Mouse (Mus musculus): ENCODE measurements around the gene Abcc6. TPM values are rescaled to one million over a fixed set of nuclear protein-coding genes. Genes with fewer than 3 reads are reported as not detected.

The Abcc6 gene
- polyA plus RNA-seq, 1 experiment from 2014 or later = 6.1 TPM

DNA sequence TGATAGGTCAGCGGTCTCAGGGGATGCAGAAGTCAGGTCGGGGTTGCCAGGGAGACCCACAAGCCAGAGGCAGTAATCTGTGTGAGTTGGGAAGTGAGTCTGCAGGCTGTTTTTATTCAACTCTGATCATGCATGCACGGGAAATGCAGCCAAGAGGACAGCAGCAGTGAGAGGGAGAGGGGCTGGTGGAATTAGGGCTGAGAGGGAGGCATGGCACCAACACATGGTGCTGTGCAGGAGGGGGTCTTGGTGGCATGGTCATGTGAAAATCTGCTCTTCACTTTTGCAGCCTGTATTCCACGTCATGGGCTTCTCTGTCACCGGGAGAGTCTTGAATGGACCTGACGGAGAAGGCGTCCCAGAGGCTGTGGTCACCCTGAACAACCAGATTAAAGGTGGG, 19.9 kb upstream of the Abcc6 start:
- WGBS = 93% methylated on average over 7 of the region's 7 CpGs
- Histone ChIP-seq H3K4me3 (ENCODE audit: low read length) (no peak overlapping the region), H3K27ac (ENCODE audit: low read length) (no peak overlapping the region), H3K27me3 (replicated peaks; ENCODE audit: control insufficient read depth, insufficient read depth, low read length) (no peaks in the 10 kb centered on the region), H3K36me3 (ENCODE audit: control insufficient read depth, insufficient read depth, low read length) (peaks cover 30% of the 10 kb centered on the region), H3K4me1 (ENCODE audit: control insufficient read depth, insufficient read depth, low read length) (no peaks in the 10 kb centered on the region), H3K9me3 (ENCODE audit: control insufficient read depth, low read length) (no peaks in the 10 kb centered on the region), H3K4me2 (ENCODE audit: low read depth, low read length) (no peak overlapping the region), H3K9ac (ENCODE audit: low read depth, low read length) (no peak overlapping the region)
- no peak for ATAC-seq

GRCm38 (mm10) chr7:46047873-46048562, 17.9 kb upstream of the Abcc6 start:
- Histone ChIP-seq H3K9me3 (ENCODE audit: control insufficient read depth, low read length) (no peaks in the 10 kb centered on the region), H3K4me2 (ENCODE audit: low read depth, low read length) (no peak overlapping the region), H3K4me1 (ENCODE audit: control insufficient read depth, insufficient read depth, low read length) (no peaks in the 10 kb centered on the region), H3K9ac (ENCODE audit: low read depth, low read length) (no peak overlapping the region), H3K4me3 (ENCODE audit: low read length) (no peak overlapping the region), H3K27me3 (replicated peaks; ENCODE audit: control insufficient read depth, insufficient read depth, low read length) (no peaks in the 10 kb centered on the region), H3K36me3 (ENCODE audit: control insufficient read depth, insufficient read depth, low read length) (peaks cover 28% of the 10 kb centered on the region), H3K27ac (ENCODE audit: low read length) (peak overlapping the region; percentile 75)
- WGBS = 71% methylated on average over 13 of the region's 13 CpGs
- peak; percentile 97 for ATAC-seq

DNA sequence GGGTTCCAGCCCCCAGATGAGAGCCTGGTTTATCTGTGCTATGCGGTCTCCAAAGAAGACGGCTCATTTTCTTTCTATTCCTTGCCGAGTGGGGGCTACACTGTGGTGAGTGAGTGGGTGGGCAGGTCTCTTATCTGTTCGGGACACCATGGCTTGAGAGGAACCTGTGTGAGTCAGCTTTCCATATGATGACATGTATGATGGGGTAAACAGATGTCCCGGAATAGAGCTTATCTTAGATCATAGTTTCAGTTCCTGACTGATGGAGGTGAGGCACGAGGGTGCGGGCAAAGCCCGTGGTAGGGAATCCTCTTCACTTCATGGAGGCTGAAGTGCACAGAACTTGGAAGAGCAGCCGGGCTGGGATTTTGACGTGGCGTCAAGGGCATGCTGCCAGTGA, 15.8 kb upstream of the Abcc6 start:
- peaks cover 29% of the 10 kb centered on the region for H3K36me3 ChIP-seq (ENCODE audit: control insufficient read depth, insufficient read depth, low read length)
- no peaks in the 10 kb centered on the region for H3K9me3 ChIP-seq (ENCODE audit: control insufficient read depth, low read length)
- WGBS = 94% methylated on average over 11 of the region's 11 CpGs
- no peaks in the 10 kb centered on the region for H3K27me3 ChIP-seq (replicated peaks; ENCODE audit: control insufficient read depth, insufficient read depth, low read length)
- no peak overlapping the region for H3K27ac ChIP-seq (ENCODE audit: low read length)
- H3K9ac ChIP-seq (ENCODE audit: low read depth, low read length) = no peak overlapping the region
- no peak for ATAC-seq
- H3K4me3 ChIP-seq (ENCODE audit: low read length) = no peak overlapping the region
- H3K4me1 ChIP-seq (ENCODE audit: control insufficient read depth, insufficient read depth, low read length) = no peaks in the 10 kb centered on the region
- H3K4me2 ChIP-seq (ENCODE audit: low read depth, low read length) = no peak overlapping the region

- Histone ChIP-seq H3K9me3 (ENCODE audit: control insufficient read depth, low read length) (no peaks in the 10 kb centered on the region), H3K9ac (ENCODE audit: low read depth, low read length) (no peak overlapping the region), H3K4me1 (ENCODE audit: control insufficient read depth, insufficient read depth, low read length) (peaks cover 6% of the 10 kb centered on the region), H3K36me3 (ENCODE audit: control insufficient read depth, insufficient read depth, low read length) (peaks cover 29% of the 10 kb centered on the region), H3K4me3 (ENCODE audit: low read length) (no peak overlapping the region), H3K27me3 (replicated peaks; ENCODE audit: control insufficient read depth, insufficient read depth, low read length) (no peaks in the 10 kb centered on the region), H3K27ac (ENCODE audit: low read length) (no peak overlapping the region), H3K4me2 (ENCODE audit: low read depth, low read length) (no peak overlapping the region)
- ATAC-seq = no peak
- WGBS = 85% methylated on average over 10 of the region's 10 CpGs
These were observed 14.0 kb upstream of the Abcc6 start for GRCm38 (mm10) chr7:46044106-46044505.

DNA sequence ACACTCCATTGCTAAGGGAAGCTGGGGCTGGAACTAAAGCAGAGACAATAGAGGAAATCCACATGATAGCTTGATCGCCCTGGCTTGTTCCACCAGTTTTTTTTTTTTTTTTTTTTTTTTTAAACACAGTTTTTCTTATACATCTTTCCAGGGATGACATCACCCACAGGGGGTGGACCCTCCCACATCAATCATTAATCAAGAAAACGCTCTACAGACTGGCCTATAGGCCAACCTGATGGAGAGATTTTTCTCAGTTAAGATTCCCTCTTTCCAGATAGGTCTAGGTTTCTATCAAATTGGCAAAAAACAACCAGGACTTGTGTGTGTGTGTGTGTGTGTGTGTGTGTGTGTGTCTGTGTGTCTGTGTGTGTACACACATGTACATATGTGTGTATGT, 9.8 kb upstream of the Abcc6 start:
- peak overlapping the region; percentile 48 for H3K9ac ChIP-seq (ENCODE audit: low read depth, low read length)
- H3K4me2 ChIP-seq (ENCODE audit: low read depth, low read length) = 0 out of 2 replicates have a peak overlapping the region, but pooled peaks have one; percentile 19
- H3K9me3 ChIP-seq (ENCODE audit: control insufficient read depth, low read length) = no peaks in the 10 kb centered on the region
- peaks cover 23% of the 10 kb centered on the region for H3K4me1 ChIP-seq (ENCODE audit: control insufficient read depth, insufficient read depth, low read length)
- H3K27me3 ChIP-seq (replicated peaks; ENCODE audit: control insufficient read depth, insufficient read depth, low read length) = no peaks in the 10 kb centered on the region
- peak overlapping the region; percentile 72 for H3K27ac ChIP-seq (ENCODE audit: low read length)
- WGBS = 53% methylated on average over 2 of the region's 2 CpGs
- ATAC-seq = peak; percentile 57
- H3K4me3 ChIP-seq (ENCODE audit: low read length) = no peak overlapping the region
- peaks cover 12% of the 10 kb centered on the region for H3K36me3 ChIP-seq (ENCODE audit: control insufficient read depth, insufficient read depth, low read length)

- Histone ChIP-seq H3K36me3 (ENCODE audit: control insufficient read depth, insufficient read depth, low read length) (peaks cover 7% of the 10 kb centered on the region), H3K27ac (ENCODE audit: low read length) (peak overlapping the region; percentile 79), H3K27me3 (replicated peaks; ENCODE audit: control insufficient read depth, insufficient read depth, low read length) (no peaks in the 10 kb centered on the region), H3K4me1 (ENCODE audit: control insufficient read depth, insufficient read depth, low read length) (peaks cover 36% of the 10 kb centered on the region), H3K4me3 (ENCODE audit: low read length) (no peak overlapping the region), H3K4me2 (ENCODE audit: low read depth, low read length) (peak overlapping the region; percentile 44), H3K9me3 (ENCODE audit: control insufficient read depth, low read length) (no peaks in the 10 kb centered on the region), H3K9ac (ENCODE audit: low read depth, low read length) (peak overlapping the region; percentile 46; the same call in 1 of the 2 replicates)
- WGBS = 58% methylated on average over 6 of the region's 6 CpGs
- peak; percentile 67 for ATAC-seq
These were observed 7.3 kb upstream of the Abcc6 start for GRCm38 (mm10) chr7:46037433-46037832.

DNA sequence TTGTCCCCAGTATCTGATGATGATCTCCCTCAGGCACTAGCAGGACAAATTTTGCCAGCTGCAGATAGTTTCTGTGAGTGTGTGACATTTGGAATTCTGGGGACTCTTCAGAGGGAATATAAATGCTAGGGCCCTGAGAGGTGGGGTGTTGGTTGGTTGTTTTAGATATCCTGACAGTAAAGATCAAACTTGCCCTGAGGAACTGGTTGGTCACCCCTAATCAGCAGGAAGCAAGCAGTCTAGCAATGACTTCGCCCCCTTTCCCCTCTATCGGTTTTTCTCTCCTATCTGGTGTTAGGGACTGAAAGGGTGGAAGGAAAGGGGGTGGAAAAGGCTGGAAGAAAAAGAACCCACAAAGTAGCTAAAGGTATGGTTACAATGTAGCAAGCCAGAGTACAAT, 5.4 kb upstream of the Abcc6 start:
- H3K27me3 ChIP-seq (replicated peaks; ENCODE audit: control insufficient read depth, insufficient read depth, low read length) = no peaks in the 10 kb centered on the region
- H3K27ac ChIP-seq (ENCODE audit: low read length) = peak overlapping the region; percentile 47; the same call in 1 of the 2 replicates
- H3K9ac ChIP-seq (ENCODE audit: low read depth, low read length) = peak overlapping the region; percentile 17; the same call in 1 of the 2 replicates
- peak overlapping the region; percentile 94 for H3K4me3 ChIP-seq (ENCODE audit: low read length)
- H3K36me3 ChIP-seq (ENCODE audit: control insufficient read depth, insufficient read depth, low read length) = 0 out of 2 replicates have a peak, but pooled peaks cover 3% of the 10 kb centered on the region
- peak overlapping the region; percentile 83 for H3K4me2 ChIP-seq (ENCODE audit: low read depth, low read length)
- WGBS = 66% methylated on average over 2 of the region's 2 CpGs
- no peaks in the 10 kb centered on the region for H3K9me3 ChIP-seq (ENCODE audit: control insufficient read depth, low read length)
- no peak for ATAC-seq
- H3K4me1 ChIP-seq (ENCODE audit: control insufficient read depth, insufficient read depth, low read length) = peaks cover 47% of the 10 kb centered on the region

GRCm38 (mm10) chr7:46034991-46035390, 4.9 kb upstream of the Abcc6 start:
- peak overlapping the region; percentile 72; the same call in 1 of the 2 replicates for H3K27ac ChIP-seq (ENCODE audit: low read length)
- no peak for ATAC-seq
- no peaks in the 10 kb centered on the region for H3K27me3 ChIP-seq (replicated peaks; ENCODE audit: control insufficient read depth, insufficient read depth, low read length)
- H3K9ac ChIP-seq (ENCODE audit: low read depth, low read length) = peak overlapping the region; percentile 93
- H3K4me1 ChIP-seq (ENCODE audit: control insufficient read depth, insufficient read depth, low read length) = peaks cover 47% of the 10 kb centered on the region
- H3K9me3 ChIP-seq (ENCODE audit: control insufficient read depth, low read length) = no peaks in the 10 kb centered on the region
- H3K36me3 ChIP-seq (ENCODE audit: control insufficient read depth, insufficient read depth, low read length) = 0 out of 2 replicates have a peak, but pooled peaks cover 3% of the 10 kb centered on the region
- peak overlapping the region; percentile 83 for H3K4me2 ChIP-seq (ENCODE audit: low read depth, low read length)
- WGBS = 70% methylated on average over 2 of the region's 2 CpGs
- peak overlapping the region; percentile 94 for H3K4me3 ChIP-seq (ENCODE audit: low read length)

- no peak for ATAC-seq
- peak overlapping the region; percentile 72 for H3K27ac ChIP-seq (ENCODE audit: low read length)
These were observed 3.8 kb upstream of the Abcc6 start for GRCm38 (mm10) chr7:46033870-46034337.

More at GRCm38 (mm10) chr7:46033870-46034337, 3.8 kb upstream of the Abcc6 start:
- H3K9ac ChIP-seq (ENCODE audit: low read depth, low read length) = peak overlapping the region; percentile 93
- WGBS = under 1% methylated on average over 34 of the region's 35 CpGs
- no peaks in the 10 kb centered on the region for H3K27me3 ChIP-seq (replicated peaks; ENCODE audit: control insufficient read depth, insufficient read depth, low read length)
- peak overlapping the region; percentile 94 for H3K4me3 ChIP-seq (ENCODE audit: low read length)
- peaks cover 43% of the 10 kb centered on the region for H3K4me1 ChIP-seq (ENCODE audit: control insufficient read depth, insufficient read depth, low read length)
- peak overlapping the region; percentile 83 for H3K4me2 ChIP-seq (ENCODE audit: low read depth, low read length)
- H3K9me3 ChIP-seq (ENCODE audit: control insufficient read depth, low read length) = no peaks in the 10 kb centered on the region
- no peaks in the 10 kb centered on the region for H3K36me3 ChIP-seq (ENCODE audit: control insufficient read depth, insufficient read depth, low read length)

All from intestine, embryonic 16.5 days (tissue).